In genomic region chr5:66056680-66057079, GRCm38 (mm10) we compare ENCODE assay signal across 15 mouse cellular contexts. TPM values are rescaled to one million over a fixed set of nuclear protein-coding genes. Genes with fewer than 3 reads are reported as not detected.
DNase-seq lines count a peak whose midpoint lies in the region; ATAC-seq and TF ChIP-seq lines count a peak whose summit lies in the region.
"Had no signal": no experiment of that assay in that cellular context is flagged by ENCODE, and none has a peak within 500 bp of the region (broad histone marks: within the 10 kb centered on the region; RNA-seq: fewer than 3 reads in every experiment).

No protein-coding gene starts in this region.

- H3K4me2 ChIP-seq in lung, embryonic 14.5 days, result no peak overlapping the region
- H3K4me2 ChIP-seq: forebrain, embryonic 12.5 days; heart, embryonic 11.5 days; hindbrain, embryonic 14.5 days; neural tube, embryonic 15.5 days had no signal

- H3K9me3 ChIP-seq in lung, embryonic 14.5 days (ENCODE audit: low read depth, low read length), result no peaks in the 10 kb centered on the region
- no peaks in the 10 kb centered on the region for H3K9me3 ChIP-seq in embryonic facial prominence, embryonic 10.5 days
- H3K9me3 ChIP-seq: forebrain, embryonic 12.5 days; midbrain, embryonic 10.5 days; neural tube, embryonic 15.5 days had no signal

- no peak for DNase-seq in gastrocnemius, adult 2 months
- no peak for DNase-seq in gastrocnemius, postnatal 36 days
- DNase-seq in lung, embryonic 14.5 days, result peak; percentile 33
- DNase-seq in lung, postnatal 4 days, result no peak
- DNase-seq in embryonic facial prominence, embryonic 10.5 days (ENCODE audit: low spot score), result peak; percentile 30
- DNase-seq in thymus, postnatal 25 days, result peak; percentile 49
- no peak for DNase-seq in ovary, adult 18-20 months (ENCODE audit: low spot score)
- DNase-seq in layer of hippocampus, adult 8-10 months (ENCODE audit: low spot score in 2 of 2), result no peak
- DNase-seq: adrenal gland, adult 8-10 months had no signal

- intact Hi-C loops in gastrocnemius, adult 2 months (cut with DNase I), result no loop called here
- intact Hi-C loops in gastrocnemius, postnatal 36 days (cut with DNase I), result no loop called here

- whole genome bisulfite sequencing in lung, embryonic 14.5 days, result 71% methylated on average over 4 of the region's 4 CpGs
- 83% methylated on average over 4 of the region's 4 CpGs for WGBS in embryonic facial prominence, embryonic 10.5 days

- H3K9ac ChIP-seq in lung, embryonic 14.5 days, result no peak overlapping the region
- H3K9ac ChIP-seq: forebrain, embryonic 12.5 days; hindbrain, embryonic 14.5 days; neural tube, embryonic 15.5 days had no signal

- H3K27me3 ChIP-seq in lung, embryonic 14.5 days (ENCODE audit: insufficient read depth, low read length), result no peaks in the 10 kb centered on the region
- H3K27me3 ChIP-seq in embryonic facial prominence, embryonic 10.5 days (replicated peaks; ENCODE audit: low read depth, poor library complexity, severe bottlenecking), result no peaks in the 10 kb centered on the region
- H3K27me3 ChIP-seq: forebrain, embryonic 12.5 days; neural tube, embryonic 15.5 days had no signal

- no peaks in the 10 kb centered on the region for H3K36me3 ChIP-seq in lung, embryonic 14.5 days (ENCODE audit: insufficient read depth)
- no peaks in the 10 kb centered on the region for H3K36me3 ChIP-seq in embryonic facial prominence, embryonic 10.5 days (replicated peaks)
- H3K36me3 ChIP-seq: forebrain, embryonic 12.5 days; midbrain, embryonic 10.5 days; neural tube, embryonic 15.5 days had no signal

- ATAC-seq in lung, embryonic 14.5 days (ENCODE audit: insufficient read depth), result no peak

- no peak overlapping the region for H3K4me3 ChIP-seq in gastrocnemius, adult 2 months
- no peak overlapping the region for H3K4me3 ChIP-seq in lung, embryonic 14.5 days (ENCODE audit: low read depth, low read length)
- H3K4me3 ChIP-seq in embryonic facial prominence, embryonic 10.5 days, result no peak overlapping the region
- H3K4me3 ChIP-seq: forebrain, embryonic 12.5 days; midbrain, embryonic 10.5 days; neural tube, embryonic 15.5 days had no signal

- H3K27ac ChIP-seq in gastrocnemius, adult 2 months, result no peak overlapping the region
- H3K27ac ChIP-seq in lung, embryonic 14.5 days (ENCODE audit: low read depth), result no peak overlapping the region
- H3K27ac ChIP-seq in embryonic facial prominence, embryonic 10.5 days (replicated peaks), result no peak overlapping the region
- H3K27ac ChIP-seq: forebrain, embryonic 12.5 days; hindbrain, embryonic 14.5 days; midbrain, embryonic 10.5 days; neural tube, embryonic 15.5 days had no signal

- peak; percentile 35 for TF ChIP-seq CTCF in gastrocnemius, adult 2 months (IDR thresholded peaks at IDR 0.05)
- peak; percentile 48 for TF ChIP-seq CTCF in lung, embryonic 14.5 days (IDR thresholded peaks at IDR 0.05; ENCODE audit: low read depth)

- no peaks in the 10 kb centered on the region for H3K4me1 ChIP-seq in lung, embryonic 14.5 days (ENCODE audit: insufficient read depth)
- H3K4me1 ChIP-seq in embryonic facial prominence, embryonic 10.5 days, result peaks cover 9% of the 10 kb centered on the region
- H3K4me1 ChIP-seq: forebrain, embryonic 12.5 days; midbrain, embryonic 10.5 days; neural tube, embryonic 15.5 days had no signal

RNA-seq across cellular contexts. Expression of gene 9130230L23Rik, which starts 52.6 kb away (rescaled TPM):
- total RNA-seq in gastrocnemius, adult 2 months (2021), result under 1 TPM in 1 of 2 experiments, not detected in 1; 0.28 TPM
- not detected for total RNA-seq in gastrocnemius, postnatal 36 days (2021)
- polyA plus RNA-seq in lung, embryonic 14.5 days (2014; fragmentation: Nextera tagmentation; extraction: Ambion mirVana), result 1.0 and 1.5 TPM in 2 replicates
- polyA plus RNA-seq in embryonic facial prominence, embryonic 10.5 days (2016; fragmentation: Nextera tagmentation; extraction: Ambion mirVana), result not detected in 2 replicates
- total RNA-seq in layer of hippocampus, adult 8-10 months (2022), result not detected
- total RNA-seq: left cerebral cortex, postnatal 36 days had no signal
- polyA plus RNA-seq: hindbrain, embryonic 14.5 days; midbrain, embryonic 10.5 days; neural tube, embryonic 15.5 days had no signal

Comparison
In these comparisons a context has a peak if more than half of its experiments do, and no peak if none do; other contexts are left out.
1. DNase-seq: peak in lung, embryonic 14.5 days (single experiment), embryonic facial prominence, embryonic 10.5 days (single experiment) and thymus, postnatal 25 days (single experiment); none in gastrocnemius, adult 2 months (single experiment), gastrocnemius, postnatal 36 days (0 of 2), lung, postnatal 4 days (0 of 2), ovary, adult 18-20 months (single experiment) and layer of hippocampus, adult 8-10 months (0 of 2).